In the genomic region with DNA sequence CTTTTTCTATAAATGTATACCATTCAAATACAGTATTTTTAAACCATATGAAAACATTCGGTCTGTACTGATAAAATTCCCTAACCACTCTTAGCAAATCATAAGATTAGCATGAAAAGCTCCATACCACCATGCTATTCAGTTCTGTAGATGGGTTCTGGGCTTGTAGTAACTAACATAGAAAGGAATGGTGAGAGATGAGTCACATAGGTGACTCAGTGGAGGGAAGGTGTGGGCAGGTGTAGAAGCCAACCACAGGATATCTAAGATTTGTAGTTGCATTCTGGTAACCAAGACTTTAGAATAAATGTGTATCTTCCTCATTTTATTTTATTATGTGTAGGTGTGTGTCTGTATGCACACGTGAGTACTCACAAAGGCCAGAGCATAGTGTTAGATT, we compare ENCODE assay signal across 24 mouse cellular contexts.
"Had no signal": no experiment of that assay in that cellular context is flagged by ENCODE, and none has a peak within 500 bp of the region (broad histone marks: within the 10 kb centered on the region; RNA-seq: fewer than 3 reads in every experiment).

No protein-coding gene starts in this region.

- ATAC-seq: liver, embryonic 12.5 days; liver, postnatal 0 days; lung, postnatal 0 days; midbrain, embryonic 13.5 days; midbrain, embryonic 15.5 days; midbrain, embryonic 16.5 days had no signal

- DNase-seq: left cerebral cortex, postnatal 4 days; liver; liver, embryonic 13.5 days; liver, postnatal 0 days; lung, adult 18-20 months; lung, adult 2 months; lung, embryonic 14.5 days; lung, postnatal 10 days; lung, postnatal 14 days; lung, postnatal 36 days; lung, postnatal 4 days; midbrain, embryonic 14.5 days had no signal

- H3K27me3 ChIP-seq: limb, embryonic 12.5 days; limb, embryonic 13.5 days; limb, embryonic 15.5 days; liver, embryonic 12.5 days; liver, embryonic 13.5 days; liver, embryonic 15.5 days; lung, embryonic 15.5 days; megakaryocyte, embryonic 14.5 days; midbrain, embryonic 12.5 days; midbrain, embryonic 13.5 days; midbrain, embryonic 15.5 days had no signal
